Mouse (Mus musculus) liver, adult 2 months (tissue): ENCODE measurements at regions not wholly inside any gene's neighbourhood (a gene's known extent, or its start where the extent isn't known, plus 50 kb on each side); places are given as distances from the start of the nearest gene placed in this dataset.

ENCODE experiments used
- CTCF ChIP-seq: fragments of 200-500 bp; IDR thresholded peaks from 2 replicates; pipeline ENCODE4 v1.5.1; 2011; ENCODE audit warnings: low read depth, low read length, control low read depth
- POLR2A ChIP-seq: fragments of 200-500 bp; IDR thresholded peaks from 2 replicates; pipeline ENCODE4 v1.6.1; 2011; ENCODE audit warnings: low read length, control low read depth; ENCODE audit not compliant: insufficient read depth; ENCODE audit errors: extremely low read depth

DNA sequence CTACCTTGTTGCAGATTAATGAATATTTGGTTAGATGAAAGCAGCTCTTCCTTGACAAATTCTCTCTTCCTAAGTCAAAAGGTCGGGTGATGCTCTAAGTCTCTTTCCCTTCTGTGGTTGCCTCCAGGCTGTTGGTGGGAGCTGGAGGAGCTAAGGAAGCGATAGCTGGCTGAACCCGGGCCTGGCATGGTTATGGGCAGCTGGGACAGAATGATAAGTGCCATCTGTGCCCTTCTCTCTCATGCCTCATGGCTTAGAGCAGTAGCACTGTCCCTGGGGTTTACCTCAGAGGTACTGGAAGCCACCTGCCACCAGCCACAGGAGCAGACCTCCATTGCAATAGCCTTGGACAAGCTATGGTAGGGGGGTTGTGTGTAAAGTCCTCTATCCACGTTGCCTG is 228.8 kb upstream of the Gjb5 start:
- TF ChIP-seq CTCF (no peak), POLR2A (no peak)
